Mouse (Mus musculus) heart, postnatal 4 days (tissue): Measurements from ENCODE around the gene Ccdc188. TPM values are rescaled to one million over a fixed set of nuclear protein-coding genes. Genes with fewer than 3 reads are reported as not detected.

ENCODE experiments used
- DNase-seq: peaks from one replicate; pipeline ENCODE4 v3.0.0; 2021
- total RNA-seq, 2 experiments: library from RNA; stranded (reverse); gene quantifications; 2 replicates each; pipeline ENCODE4 v1.2.3; 2021

Ccdc188 gene
- total RNA-seq, 2 experiments from 2014 or later = not detected

DNA sequence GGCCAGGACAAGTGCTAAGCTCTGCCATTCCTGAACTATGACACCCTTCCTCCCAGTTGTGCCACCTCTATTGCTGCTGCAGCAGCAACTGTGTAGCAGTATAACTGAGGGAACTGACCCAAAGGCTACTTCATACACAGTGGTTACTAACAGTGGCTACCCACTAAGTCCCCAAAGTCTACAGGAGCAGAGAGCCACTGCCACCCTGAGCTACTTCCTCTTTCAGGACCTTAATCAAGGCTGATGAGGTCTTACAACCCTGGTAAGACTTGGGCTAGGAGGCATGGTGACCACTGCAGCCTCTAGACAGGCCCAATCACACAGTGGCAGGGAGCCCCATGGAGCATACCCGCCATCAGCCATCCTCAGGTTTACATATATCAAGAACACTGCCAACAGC, 15.6 kb upstream of the Ccdc188 start:
- no peak for DNase-seq

DNA sequence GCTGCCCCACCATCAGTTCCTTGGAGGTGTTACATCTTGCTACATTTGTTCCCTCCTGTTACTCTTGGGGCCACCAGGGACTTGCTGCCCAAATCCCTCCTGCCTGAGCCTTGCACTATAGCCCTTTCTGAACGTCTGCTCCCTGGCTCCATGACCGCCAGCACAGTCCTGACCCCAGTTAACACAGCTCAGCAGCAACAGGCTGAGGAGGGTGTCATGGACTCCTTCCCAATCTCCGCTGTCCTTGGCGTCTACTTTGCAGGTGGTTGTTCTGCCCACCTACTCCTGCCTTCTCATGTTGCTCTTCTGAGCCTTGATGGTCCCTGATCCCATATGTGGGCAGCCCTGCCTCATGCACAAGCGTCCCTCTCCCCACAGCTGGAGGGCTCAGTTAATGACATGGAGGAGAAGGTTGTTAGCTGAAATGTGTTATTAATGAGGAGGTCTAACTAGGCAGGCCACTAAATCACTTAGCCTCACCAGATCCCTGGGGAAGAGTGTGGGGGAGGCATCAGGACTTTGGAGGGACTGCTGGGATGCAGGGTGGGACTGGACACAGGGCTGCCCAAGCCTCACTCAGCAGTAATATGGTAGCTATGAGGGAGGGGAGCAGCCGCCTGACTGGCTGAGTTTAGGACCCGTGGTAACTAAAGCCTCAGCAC, 14.1 kb upstream of the Ccdc188 start:
- DNase-seq = no peak

DNA sequence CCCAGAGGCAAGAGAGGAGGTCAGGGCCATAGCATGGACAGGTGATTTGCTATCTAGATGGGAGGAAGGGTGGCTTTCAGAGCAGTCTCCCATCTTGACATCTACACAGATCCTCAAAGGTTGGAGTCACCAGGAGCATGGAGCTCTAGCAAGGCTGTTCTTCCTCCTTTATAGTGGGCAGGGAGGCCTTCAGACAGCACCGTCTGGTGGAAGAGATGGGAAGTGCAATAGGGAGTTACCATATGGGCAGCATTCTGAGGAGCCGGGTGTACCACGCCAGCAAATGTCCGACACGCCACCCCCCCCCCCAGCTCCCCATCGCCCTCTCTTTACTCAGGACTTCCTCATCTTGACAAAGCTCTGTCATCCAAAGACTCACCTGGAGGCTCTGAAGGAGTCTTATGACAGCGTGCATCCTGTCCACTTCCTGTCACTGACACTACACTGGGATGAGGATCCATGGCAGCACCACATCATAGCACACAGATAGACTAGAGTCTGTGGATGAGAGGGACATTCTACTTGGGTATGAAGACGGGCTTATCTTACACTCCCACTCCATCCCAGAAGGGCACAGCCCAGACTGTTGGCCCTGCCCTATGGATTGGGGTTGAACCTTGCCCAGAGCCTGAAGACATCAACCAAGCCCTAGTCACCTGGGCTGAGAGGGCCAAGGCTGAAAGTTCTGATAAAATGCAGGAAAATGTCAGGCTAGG, 6.8 kb upstream of the Ccdc188 start:
- DNase-seq = peak; percentile 85

DNA sequence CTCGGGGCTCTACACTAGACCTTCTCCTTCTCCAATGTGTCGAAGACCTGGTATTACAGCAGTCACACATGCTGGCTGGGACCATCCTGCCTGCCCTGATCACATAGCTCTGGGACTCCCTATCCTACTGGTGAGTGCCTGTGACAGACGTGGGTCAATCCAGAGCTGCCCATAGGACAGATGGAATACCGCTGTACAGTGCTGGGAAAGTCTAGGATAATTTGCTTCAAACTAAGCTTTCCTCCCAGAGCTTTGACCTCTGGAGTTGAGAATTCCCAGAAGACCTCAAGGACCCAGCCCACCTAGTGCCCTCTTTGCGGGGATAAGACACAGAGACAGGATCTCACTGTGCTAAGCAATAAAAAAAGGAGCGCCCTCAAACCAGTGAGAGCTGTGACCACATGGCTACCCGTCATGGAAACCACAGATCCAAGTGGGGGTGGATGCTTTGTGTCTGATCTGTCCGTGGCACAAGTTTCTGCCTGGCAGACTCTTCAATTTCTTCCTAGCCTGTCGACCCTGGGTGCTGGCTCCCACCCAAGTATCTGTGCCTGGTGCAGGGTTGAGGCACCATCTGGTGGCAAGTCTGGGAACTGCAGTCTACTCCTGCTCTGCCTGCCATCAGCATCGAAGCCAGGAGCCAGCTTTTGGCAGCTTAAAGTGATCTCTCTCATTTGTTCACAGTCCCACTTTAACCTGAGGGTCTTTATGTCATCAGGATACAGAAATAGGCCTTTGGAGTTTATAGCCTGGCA, 6.1 kb upstream of the Ccdc188 start:
- peak; percentile 97 for DNase-seq

DNA sequence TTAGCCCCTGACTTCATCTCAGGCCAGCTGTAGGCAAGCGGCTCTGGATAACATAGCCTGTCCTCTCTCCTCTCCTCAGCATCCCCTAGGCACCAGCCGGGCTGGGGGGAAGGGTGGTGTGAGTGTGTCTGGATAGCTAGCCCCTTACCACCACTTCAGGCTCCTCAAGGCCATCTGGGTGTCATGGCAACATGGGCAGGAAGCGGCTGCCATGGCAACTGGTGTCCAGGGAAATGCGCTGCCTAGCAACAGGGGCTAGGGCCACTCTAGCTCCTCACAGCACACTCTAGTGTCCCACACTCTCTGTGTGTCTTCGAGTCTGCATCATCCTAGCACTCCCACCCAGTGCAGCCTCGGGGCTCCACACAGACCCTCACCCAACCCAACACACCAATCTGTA, 4.0 kb upstream of the Ccdc188 start:
- DNase-seq = no peak

DNA sequence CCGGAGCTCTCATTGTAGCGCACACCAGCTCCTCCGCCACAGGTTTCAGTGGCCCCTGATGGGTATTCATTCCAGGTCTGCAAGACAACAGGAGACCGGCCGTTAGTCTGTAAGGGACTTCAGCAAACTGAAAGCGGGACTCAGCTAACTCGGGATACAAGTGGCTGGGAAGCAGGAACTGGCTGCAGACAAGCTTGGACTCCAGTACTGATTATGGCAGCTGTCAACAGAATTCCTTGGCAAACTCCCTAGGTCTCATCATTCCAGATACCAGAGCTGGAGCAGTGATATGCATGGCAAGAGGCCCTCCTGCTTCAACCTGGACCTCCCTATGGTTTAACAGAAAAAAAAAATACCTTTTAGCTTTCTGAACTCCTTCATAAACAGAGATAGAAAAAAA, 2.8 kb upstream of the Ccdc188 start:
- DNase-seq = no peak

DNA sequence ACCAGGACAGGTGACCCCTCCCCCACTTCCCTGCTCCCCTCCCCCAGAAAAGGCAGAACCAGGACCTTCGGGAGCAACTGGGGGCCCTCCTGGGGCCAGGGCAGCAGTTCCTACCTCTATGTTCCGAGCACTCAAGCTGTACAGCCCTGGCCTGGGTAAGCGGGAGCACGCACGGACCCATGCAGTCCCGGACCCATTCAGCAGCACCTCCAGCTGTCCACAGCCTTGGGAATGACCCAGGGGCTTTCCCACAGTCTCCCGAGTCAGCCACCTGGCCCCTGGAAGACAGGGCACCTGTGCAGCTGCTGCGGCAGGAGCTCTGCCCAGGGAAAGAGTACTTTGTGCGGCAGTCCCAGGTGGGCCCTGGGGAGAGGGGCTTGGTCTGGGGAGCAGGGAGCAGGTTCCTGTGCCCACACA, 909 bp downstream of the Ccdc188 start:
- DNase-seq = no peak

DNA sequence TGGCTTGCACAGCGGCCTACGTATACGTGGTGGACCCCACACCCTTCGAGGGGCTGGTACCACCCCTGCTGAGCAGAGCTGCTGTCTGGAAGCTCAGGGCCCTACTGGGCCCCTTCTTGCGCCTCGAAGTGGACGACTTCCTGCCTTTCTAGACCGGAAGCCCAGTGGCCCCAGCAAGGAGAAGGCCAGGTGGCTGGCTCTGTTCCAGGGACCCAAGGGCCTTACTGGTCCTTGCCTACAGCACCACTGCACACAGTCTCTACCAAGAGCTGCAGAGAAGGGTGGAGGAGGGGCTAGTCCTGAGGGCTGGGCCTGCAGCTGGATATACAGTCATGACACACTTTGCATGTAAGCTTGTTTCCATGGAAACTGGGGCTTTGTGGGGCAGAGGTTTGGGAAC, 2.3 kb downstream of the Ccdc188 start:
- DNase-seq = peak; percentile 51

DNA sequence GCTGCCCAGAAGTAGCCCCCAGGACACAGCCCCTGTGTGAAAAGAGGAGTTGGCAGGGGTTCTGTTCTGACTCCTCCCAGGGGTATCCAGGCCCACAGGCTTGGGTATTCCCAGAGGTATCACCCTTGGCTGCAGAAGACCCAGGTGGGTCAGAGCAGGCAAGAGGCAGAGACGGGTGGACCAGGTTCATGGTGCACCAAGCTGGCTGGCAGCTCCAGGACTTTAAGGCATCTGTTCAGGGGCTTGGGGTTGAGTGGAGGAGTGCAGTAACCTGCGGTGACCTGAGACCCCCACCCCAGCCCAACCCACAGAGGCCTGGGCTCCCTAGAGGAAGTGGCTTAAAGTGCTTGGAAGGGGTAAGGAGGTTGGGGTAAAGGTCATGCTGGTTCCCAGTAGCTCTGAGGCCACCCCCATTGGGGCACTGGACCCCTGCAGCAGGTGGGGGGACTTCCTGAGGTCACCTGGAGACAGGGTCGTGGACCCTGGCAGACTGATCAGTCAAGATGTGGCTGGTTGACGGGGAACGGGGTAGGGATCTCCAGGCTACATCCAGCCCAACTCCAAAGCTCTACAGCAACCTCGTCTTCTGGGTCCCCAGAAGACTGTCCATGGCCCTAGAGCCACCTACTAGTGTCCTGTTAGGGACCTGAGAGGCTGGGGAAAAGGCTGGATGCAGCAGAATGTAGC, 3.3 kb downstream of the Ccdc188 start:
- DNase-seq = no peak

DNA sequence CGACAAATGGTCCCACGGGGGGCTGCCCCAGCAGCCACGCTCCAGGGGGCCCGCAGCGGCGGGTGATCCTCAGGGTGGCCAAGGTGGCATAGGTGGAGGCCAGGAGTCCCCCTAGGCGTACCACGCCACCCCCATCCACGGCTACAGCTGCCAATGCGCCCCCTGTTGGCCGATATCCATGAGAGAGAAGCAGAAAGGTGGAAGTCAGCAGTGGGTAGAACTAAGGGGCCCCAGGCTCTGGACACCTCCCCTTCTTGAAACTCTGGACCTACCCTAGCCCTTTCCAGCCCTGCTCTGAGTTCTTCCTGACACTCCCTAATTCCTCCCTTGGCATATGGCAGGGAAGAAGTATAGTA, 3.8 kb downstream of the Ccdc188 start:
- DNase-seq = no peak

DNA sequence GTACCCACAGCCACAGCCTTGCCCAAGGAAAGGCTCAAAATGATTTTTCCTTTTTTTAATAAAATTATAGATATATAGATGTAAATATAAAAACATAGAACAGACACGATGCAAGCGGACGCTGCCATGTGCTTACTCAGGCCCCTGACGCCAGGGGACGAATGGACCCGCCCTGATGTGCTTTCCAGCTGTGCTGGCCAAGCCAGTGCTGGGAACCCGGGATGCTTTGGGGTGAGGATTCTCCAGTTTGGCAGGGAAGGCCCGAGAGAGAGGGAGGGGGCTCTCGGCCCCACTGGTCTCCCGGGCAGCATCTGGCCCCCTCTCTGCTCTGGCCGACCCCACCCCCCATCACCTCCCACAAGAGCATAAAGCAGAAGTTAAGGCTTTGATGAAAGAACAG, 4.5 kb downstream of the Ccdc188 start:
- no peak for DNase-seq

DNA sequence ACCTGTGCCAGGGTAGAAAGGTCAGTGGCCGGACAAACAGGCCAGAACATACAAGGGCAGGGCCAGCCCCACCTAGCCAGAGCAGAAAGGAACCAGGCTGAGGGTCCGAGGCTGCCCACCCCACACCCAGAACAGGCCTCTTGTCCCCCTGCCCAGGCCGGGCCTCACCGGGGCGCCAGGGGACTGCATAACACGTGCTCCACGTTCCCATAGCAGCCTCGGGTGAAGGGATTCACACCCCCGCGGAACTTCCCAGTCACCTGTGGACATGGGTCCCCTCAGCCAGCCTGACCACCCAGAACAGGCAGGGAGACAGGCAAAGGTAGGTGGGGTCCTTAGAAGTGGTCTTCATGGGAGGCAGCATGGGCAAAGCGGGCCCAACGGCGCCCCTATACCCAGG, 9.5 kb downstream of the Ccdc188 start:
- DNase-seq = no peak

DNA sequence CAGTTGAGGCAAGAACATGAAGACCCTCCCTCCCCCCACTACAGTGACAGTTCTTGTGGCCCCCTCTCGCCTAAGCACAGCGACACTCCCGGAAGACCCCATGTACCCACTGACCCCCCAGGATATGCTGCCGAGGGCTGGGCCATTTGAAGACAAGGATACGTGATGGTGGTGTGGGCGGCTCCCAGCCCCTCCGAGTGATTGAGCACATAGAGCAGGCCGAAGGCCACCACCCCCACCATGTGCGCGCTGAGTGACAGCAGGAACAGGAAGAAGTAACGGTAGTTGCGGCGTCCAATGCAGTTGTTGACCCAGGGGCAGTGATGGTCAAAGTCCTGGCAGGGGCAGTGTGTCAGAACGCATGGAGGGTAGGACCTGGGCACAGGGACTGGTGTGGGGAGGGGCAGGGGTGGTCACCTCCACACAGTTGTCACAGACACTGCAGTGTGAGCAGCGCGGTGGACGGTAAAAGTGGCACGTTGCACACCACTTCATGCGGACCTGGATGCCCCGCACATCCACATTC, 10.3 kb downstream of the Ccdc188 start:
- no peak for DNase-seq

DNA sequence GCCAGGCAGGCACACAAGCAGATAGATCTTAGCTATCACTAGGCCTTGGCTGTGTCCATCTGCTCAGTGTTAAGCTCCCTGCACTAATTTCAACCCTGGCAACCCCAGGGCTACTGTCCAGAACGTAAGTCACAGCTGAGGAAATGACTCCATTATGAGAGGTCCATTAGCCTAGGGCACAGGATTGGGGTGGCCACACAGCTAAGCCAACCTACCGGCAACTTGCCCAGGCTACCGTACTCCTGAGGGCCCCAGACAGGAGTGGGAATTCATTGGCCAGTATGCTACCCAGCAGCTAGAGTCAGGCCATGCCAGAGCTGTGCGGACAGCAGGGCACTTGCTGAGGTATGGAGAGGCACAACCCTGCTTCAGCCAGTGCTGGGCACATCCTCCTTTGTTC, 11.2 kb downstream of the Ccdc188 start:
- no peak for DNase-seq

DNA sequence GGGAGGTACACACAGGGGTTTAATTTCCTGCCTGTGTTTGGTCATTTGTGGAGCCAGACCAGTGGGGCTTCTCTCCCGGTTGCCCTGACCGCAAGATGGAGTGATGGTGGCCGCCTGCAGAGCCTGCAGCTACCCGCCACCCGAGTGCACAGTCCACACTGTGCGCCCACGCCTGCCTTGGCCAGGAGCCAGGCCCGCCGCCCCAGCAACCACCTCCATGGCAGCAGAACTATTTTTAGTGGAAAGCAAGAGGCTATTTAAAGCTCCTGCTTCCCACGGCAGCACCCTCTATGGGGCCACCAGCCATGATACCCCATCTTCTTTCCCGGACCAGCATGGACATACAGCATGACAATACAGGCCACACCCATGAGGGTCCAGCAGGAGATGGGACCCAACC, 11.9 kb downstream of the Ccdc188 start:
- peak; percentile 78 for DNase-seq

DNA sequence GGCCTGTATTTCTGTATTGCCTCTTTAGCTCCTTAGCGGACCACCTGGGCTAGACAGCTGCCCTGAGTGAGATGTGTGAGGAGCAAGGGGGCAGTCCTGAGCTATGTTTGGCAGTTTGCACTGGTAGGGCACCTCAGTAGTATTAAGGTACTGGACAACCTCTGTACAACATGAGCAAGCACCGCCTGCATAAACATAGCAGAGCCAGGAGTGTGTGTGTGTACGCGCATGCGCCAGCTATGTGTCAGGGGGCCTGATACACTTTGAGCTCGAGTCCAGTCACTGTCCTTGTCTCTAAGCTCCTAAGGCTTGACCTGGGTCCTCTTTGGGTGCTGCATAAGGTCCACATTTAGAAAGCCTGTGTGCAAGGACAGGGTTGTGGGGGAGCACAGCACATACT, 12.9 kb downstream of the Ccdc188 start:
- DNase-seq = no peak

DNA sequence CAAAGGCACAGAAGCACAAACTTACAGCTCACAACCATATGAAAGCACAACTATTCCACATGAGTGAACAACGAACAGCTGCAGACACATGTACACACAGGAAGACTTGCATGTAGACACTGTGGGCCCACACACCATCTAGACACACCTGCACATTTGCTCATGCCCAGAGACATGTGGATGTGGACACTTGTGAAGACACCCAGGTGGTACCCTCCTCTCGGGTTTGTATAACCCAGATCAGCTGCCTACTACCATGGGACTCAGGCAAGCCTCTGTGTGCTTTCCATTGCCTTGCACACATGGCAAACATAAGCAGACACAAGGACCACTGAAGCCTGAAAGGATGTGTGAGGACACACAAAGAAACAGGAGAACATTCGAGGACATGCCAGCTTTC, 13.4 kb downstream of the Ccdc188 start:
- DNase-seq = no peak

DNA sequence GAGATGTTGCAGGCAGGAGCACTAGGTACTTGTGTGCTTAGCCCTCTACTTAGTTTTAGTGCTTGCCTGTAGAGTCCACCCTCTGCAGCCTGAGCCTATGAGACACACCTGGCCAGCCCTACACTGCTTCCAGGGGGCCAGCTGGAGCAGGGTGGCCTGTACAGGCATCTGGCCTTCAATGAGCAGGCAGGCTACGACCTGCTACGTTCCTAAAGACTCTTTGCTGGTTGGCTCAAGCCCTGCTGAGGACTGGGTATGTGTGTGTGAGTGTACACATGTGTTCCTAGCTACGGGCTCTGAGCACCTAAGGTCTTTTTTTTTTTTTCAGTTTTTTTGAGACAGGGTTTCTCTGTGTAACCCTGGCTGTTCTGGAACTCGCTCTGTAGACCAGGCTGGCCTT, 13.8 kb downstream of the Ccdc188 start:
- no peak for DNase-seq

DNA sequence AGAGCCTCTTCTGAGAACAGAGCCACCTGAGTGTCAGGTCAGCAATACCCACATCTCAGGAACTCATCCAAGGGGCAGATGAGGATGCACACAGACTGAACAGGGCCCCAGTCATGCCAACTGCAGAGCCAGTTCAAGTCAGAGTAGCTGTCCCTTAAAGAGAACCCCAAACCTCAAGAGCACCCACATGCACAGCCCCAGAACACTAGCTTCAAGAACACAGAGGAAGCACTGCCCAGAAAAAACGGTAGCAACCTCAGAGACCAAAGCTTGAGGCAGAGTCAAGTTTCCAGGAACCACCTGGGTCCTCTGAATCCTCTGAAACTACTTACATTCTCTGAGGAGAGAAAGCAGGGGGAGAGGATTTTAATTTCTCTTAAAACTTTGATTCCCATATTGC, 15.8 kb downstream of the Ccdc188 start:
- DNase-seq = no peak

DNA sequence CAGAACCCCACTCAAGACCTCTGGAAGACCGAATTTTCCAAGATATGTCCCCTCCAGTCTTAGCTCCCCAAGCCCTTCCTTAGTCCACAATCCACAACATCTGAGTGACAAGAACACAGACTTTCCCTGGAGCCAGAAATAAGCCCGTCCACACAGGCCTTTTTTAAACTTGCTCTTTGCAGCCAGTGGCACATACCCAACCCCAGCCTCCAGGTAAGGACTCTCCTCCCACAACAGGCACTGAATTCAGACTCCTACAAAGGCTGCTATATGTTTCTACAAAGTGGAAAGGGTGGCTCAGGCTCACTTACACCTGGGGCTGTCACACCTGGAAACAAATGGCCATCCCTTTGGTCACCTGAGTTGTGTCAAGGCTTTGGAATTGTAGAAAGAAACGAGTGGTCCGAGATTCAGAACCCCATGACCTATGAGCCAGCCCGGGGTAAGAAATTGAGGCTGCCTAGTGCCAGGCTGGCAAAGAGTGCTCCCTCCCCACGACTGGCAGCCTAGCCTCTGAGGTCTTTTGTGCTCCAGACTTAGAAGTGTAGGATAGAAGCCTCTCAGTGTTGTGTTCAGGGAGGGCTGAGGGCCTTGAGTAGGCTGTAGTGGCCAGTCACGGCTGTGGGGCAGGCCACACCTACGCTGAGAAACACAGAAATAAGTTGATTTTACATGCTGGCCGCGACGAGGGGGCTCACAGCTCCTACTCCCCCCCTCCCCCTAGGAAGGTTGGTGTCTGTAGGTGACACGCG, 16.4 kb downstream of the Ccdc188 start:
- no peak for DNase-seq

DNA sequence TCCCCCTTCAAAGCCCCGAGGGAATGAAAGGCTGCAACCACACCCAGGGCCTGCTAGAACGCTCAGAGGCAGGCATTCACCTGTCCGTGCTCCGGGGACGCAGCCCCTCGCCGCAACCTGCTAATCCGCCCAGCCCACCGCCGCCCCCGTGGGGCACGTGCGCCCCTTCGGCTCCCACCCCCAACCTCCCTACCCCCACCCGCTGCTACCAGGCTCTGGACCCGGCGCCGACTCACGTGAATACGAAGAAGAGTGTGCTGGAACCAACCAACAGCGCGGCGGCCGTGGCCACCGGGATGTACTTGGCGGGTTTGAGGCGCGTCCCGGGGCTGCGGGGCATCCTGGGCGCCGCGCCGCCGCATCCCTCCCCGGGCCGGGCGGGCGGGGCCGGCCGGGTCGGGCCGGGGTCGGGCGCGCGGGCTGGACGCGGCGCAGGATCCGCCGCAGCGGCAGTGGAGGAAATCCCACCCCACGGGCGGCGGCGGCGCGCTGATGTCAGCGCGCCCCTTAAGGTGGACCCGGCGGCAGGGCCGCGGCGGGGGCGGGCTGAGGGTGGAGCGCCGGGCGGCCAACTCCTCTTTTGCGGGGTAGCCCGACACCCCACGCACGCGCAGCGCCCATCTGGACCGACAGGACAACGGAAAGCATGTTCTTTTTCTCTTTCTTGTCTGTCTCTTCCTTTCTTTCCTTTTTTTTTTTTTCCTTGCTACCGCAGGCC, 17.2 kb downstream of the Ccdc188 start, which contains the start of gene Zdhhc8:
TSS of gene Zdhhc8 (minus strand) at position 466 of the 718 bp plus-strand sequence.
- peak; percentile 83 for DNase-seq
